ENCODE assay signal across 27 mouse cellular contexts in the genomic region with DNA sequence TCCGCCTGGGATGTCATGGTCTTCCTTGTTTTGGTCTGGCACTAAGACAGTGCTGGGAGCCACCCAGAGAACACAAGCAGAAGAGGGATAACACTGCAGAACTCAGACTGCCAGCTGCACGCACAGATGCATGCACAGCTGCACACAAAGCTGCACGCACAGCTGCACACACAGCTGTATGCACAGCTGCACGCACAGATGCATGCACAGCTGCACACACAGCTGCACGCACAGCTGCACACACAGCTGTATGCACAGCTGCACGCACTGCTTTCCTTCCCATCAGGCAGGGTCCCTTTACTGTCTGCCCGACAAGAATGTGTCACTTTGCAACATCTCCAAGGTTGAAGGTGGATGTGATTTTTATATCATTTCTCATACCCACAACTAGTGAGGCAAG.
DNase-seq lines count a peak whose midpoint lies in the region; ATAC-seq and TF ChIP-seq lines count a peak whose summit lies in the region.
"Had no signal": no experiment of that assay in that cellular context is flagged by ENCODE, and none has a peak within 500 bp of the region (broad histone marks: within the 10 kb centered on the region; RNA-seq: fewer than 3 reads in every experiment).

No protein-coding gene starts in this region.

- no peak overlapping the region for H3K9ac ChIP-seq in kidney, embryonic 16.5 days (replicated peaks; ENCODE audit: low read length)
- no peak overlapping the region for H3K9ac ChIP-seq in CH12.LX (ENCODE audit: insufficient read depth, low read depth)
- no peak overlapping the region for H3K9ac ChIP-seq in hindbrain, embryonic 16.5 days (ENCODE audit: low read depth, low read length)
- H3K9ac ChIP-seq: embryonic facial prominence, embryonic 12.5 days; embryonic facial prominence, embryonic 15.5 days; forebrain, postnatal 0 days; heart, embryonic 13.5 days; hindbrain, embryonic 12.5 days; hindbrain, embryonic 15.5 days had no signal

- no peak overlapping the region for H3K4me3 ChIP-seq in kidney, embryonic 16.5 days (ENCODE audit: low read length)
- H3K4me3 ChIP-seq in CH12.LX (replicated peaks in 1 of 3; ENCODE audit: low read depth in 2 of 3, low read length in 2 of 3, poor library complexity in 1 of 3), result no peak overlapping the region
- no peak overlapping the region for H3K4me3 ChIP-seq in hindbrain, embryonic 16.5 days (ENCODE audit: low read length)
- H3K4me3 ChIP-seq: embryonic facial prominence, embryonic 12.5 days; embryonic facial prominence, embryonic 15.5 days; gastrocnemius, adult 2 months; heart, adult 2 months; heart, embryonic 10.5 days; heart, embryonic 13.5 days; hindbrain, embryonic 12.5 days; hindbrain, embryonic 15.5 days had no signal

- TF ChIP-seq CTCF in CH12.LX (conservative IDR thresholded peaks at IDR 0.05 in 1 of 2, IDR thresholded peaks at IDR 0.05 in 1 of 2; ENCODE audit: low read depth in 2 of 2, low read length in 2 of 2), result no peak

- no peak for TF ChIP-seq POLR2A in CH12.LX (IDR thresholded peaks at IDR 0.05; ENCODE audit: low read depth, low read length)

- no peak for TF ChIP-seq EP300 in CH12.LX (IDR thresholded peaks at IDR 0.05; ENCODE audit: low read length)

- H3K27me3 ChIP-seq in kidney, embryonic 16.5 days (ENCODE audit: insufficient read depth, low read length), result no peaks in the 10 kb centered on the region
- H3K27me3 ChIP-seq in CH12.LX (replicated peaks), result no peaks in the 10 kb centered on the region
- H3K27me3 ChIP-seq in hindbrain, embryonic 16.5 days (replicated peaks; ENCODE audit: control insufficient read depth, insufficient read depth, low read length), result no peaks in the 10 kb centered on the region
- H3K27me3 ChIP-seq: embryonic facial prominence, embryonic 12.5 days; embryonic facial prominence, embryonic 15.5 days; heart, embryonic 13.5 days; hindbrain, embryonic 12.5 days; hindbrain, embryonic 15.5 days; Patski had no signal

- TF ChIP-seq RAD21 in CH12.LX (IDR thresholded peaks at IDR 0.05; ENCODE audit: low read depth, low read length), result no peak

- peaks cover 5% of the 10 kb centered on the region; the same call in 1 of the 2 replicates for H3K4me1 ChIP-seq in kidney, embryonic 16.5 days (ENCODE audit: insufficient read depth, low read length)
- H3K4me1 ChIP-seq in CH12.LX (ENCODE audit: control insufficient read depth in 1 of 2, insufficient read depth in 2 of 2), result no peaks in the 10 kb centered on the region
- no peaks in the 10 kb centered on the region for H3K4me1 ChIP-seq in hindbrain, embryonic 16.5 days (ENCODE audit: control insufficient read depth, insufficient read depth, low read depth, low read length)
- H3K4me1 ChIP-seq: embryonic facial prominence, embryonic 12.5 days; embryonic facial prominence, embryonic 15.5 days; heart, embryonic 10.5 days; heart, embryonic 13.5 days; hindbrain, embryonic 12.5 days; hindbrain, embryonic 15.5 days had no signal

- in situ Hi-C loops in CH12.LX (cut with MboI; ENCODE audit: low pct_ligation_motif_present, low pct_unique_long_range_greater_than_20kb, low sequenced_read_pairs), result no loop called here

- no peaks in the 10 kb centered on the region for H3K36me3 ChIP-seq in kidney, embryonic 16.5 days (ENCODE audit: insufficient read depth, low read length)
- no peaks in the 10 kb centered on the region for H3K36me3 ChIP-seq in CH12.LX (replicated peaks in 1 of 2; ENCODE audit: control insufficient read depth in 1 of 2, insufficient read depth in 1 of 2, low read length in 1 of 2)
- no peaks in the 10 kb centered on the region for H3K36me3 ChIP-seq in hindbrain, embryonic 16.5 days (ENCODE audit: control insufficient read depth, insufficient read depth, low read length)
- H3K36me3 ChIP-seq: embryonic facial prominence, embryonic 12.5 days; embryonic facial prominence, embryonic 15.5 days; heart, embryonic 10.5 days; heart, embryonic 13.5 days; hindbrain, embryonic 12.5 days; hindbrain, embryonic 15.5 days had no signal

- peak; percentile 41 for DNase-seq in heart, adult 11 months
- DNase-seq in heart, postnatal 4 days, result no peak
- DNase-seq in kidney, adult 9 months, result no peak
- no peak for DNase-seq in CH12.LX (ENCODE audit: extremely low read depth)
- DNase-seq in right cerebral cortex, adult 18-20 months, result no peak
- DNase-seq: adrenal gland, postnatal 10 days; B cell, adult 2 months; cerebellum, adult 11 months; cerebellum, adult 2 months; cerebellum, adult 9-11 months; cerebellum, postnatal 25 days; forebrain, postnatal 0 days; gastrocnemius, adult 2 months; gastrocnemius, postnatal 14 days; heart, adult 2 months; heart, postnatal 14 days had no signal

- H3K79me2 ChIP-seq in CH12.LX (replicated peaks; ENCODE audit: control insufficient read depth, extremely low read depth, insufficient read depth, poor library complexity, severe bottlenecking), result no peaks in the 10 kb centered on the region

- H3K27ac ChIP-seq in kidney, embryonic 16.5 days (ENCODE audit: low read length), result no peak overlapping the region
- H3K27ac ChIP-seq in CH12.LX (ENCODE audit: insufficient read depth, low read depth), result no peak overlapping the region
- H3K27ac ChIP-seq in hindbrain, embryonic 16.5 days (ENCODE audit: low read depth, low read length), result no peak overlapping the region
- H3K27ac ChIP-seq: embryonic facial prominence, embryonic 12.5 days; embryonic facial prominence, embryonic 15.5 days; gastrocnemius, adult 2 months; heart, adult 2 months; heart, embryonic 10.5 days; heart, embryonic 13.5 days; hindbrain, embryonic 12.5 days; hindbrain, embryonic 15.5 days had no signal

- ATAC-seq in kidney, embryonic 16.5 days (ENCODE audit: low FRiP score, low TSS enrichment), result peak; percentile 46; the same call in 1 of the 2 replicates
- ATAC-seq in hindbrain, embryonic 16.5 days, result no peak
- ATAC-seq: CD4-positive, CD25-positive, alpha-beta regulatory T cell, adult 4 months; forebrain, embryonic 14.5 days; forebrain, postnatal 0 days had no signal

- WGBS in kidney, embryonic 16.5 days, result 53% methylated on average over 7 of the region's 7 CpGs
- 67% methylated on average over 7 of the region's 7 CpGs for WGBS in hindbrain, embryonic 16.5 days

- H3K4me2 ChIP-seq in kidney, embryonic 16.5 days (replicated peaks; ENCODE audit: low read depth, low read length), result no peak overlapping the region
- no peak overlapping the region for H3K4me2 ChIP-seq in CH12.LX (ENCODE audit: insufficient read depth, low read depth, poor library complexity, severe bottlenecking)
- no peak overlapping the region for H3K4me2 ChIP-seq in hindbrain, embryonic 16.5 days (ENCODE audit: low read length)
- H3K4me2 ChIP-seq: embryonic facial prominence, embryonic 12.5 days; embryonic facial prominence, embryonic 15.5 days; heart, embryonic 13.5 days; hindbrain, embryonic 12.5 days; hindbrain, embryonic 15.5 days had no signal

- dilution Hi-C loops in CH12.LX (cut with MboI; ENCODE audit: extremely low pct_ligation_motif_present, extremely low pct_unique_long_range_greater_than_20kb, low sequenced_read_pairs), result no loop called here

- no peaks in the 10 kb centered on the region for H3K9me3 ChIP-seq in kidney, embryonic 16.5 days (ENCODE audit: low read length)
- peaks cover 9% of the 10 kb centered on the region for H3K9me3 ChIP-seq in CH12.LX (replicated peaks; ENCODE audit: low read length)
- H3K9me3 ChIP-seq in hindbrain, embryonic 16.5 days (ENCODE audit: control insufficient read depth, low read length), result no peaks in the 10 kb centered on the region
- H3K9me3 ChIP-seq: embryonic facial prominence, embryonic 12.5 days; embryonic facial prominence, embryonic 15.5 days; heart, embryonic 10.5 days; heart, embryonic 13.5 days; hindbrain, embryonic 12.5 days; hindbrain, embryonic 15.5 days had no signal

TF ChIP-seq in CH12.LX, 34 proteins besides CTCF, POLR2A, EP300 and RAD21:
- TF ChIP-seq TCF12 (IDR thresholded peaks at IDR 0.05; ENCODE audit: low read depth, low read length) (peak; percentile 92), IRF4 (IDR thresholded peaks at IDR 0.05; ENCODE audit: low read depth, low read length) (no peak)
